Mouse (Mus musculus): Measurements from ENCODE around the gene Abhd4.

DNA sequence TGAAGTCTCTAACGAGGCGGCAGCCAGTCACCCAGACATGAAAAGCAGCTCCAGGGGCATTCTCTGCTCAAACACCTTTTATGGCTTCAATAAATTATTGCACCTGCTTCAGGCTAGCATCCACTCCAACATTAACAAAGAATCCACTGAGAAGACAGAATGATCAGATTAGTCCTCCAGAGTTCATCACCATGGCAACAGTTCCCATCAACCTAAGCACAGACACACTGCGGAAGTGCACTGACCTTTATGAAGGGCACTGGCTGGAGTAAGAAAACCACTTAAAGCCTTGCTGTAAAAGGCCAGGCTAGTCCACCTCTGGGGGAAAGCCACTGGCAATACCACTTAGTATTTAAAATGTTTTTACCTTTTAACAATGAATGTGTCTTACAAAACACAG, 9.8 kb upstream of the Abhd4 start:
- TF ChIP-seq CTCF (conservative IDR thresholded peaks at IDR 0.05; ENCODE audit: insufficient read depth, insufficient read length, low read depth, low read length) (no peak), POLR2A (IDR thresholded peaks at IDR 0.05; ENCODE audit: low read depth, low read length) (no peak)
